Mouse (Mus musculus) B cell, adult (primary cell): Measurements from ENCODE around the gene Jun. TPM values are rescaled to one million over a fixed set of nuclear protein-coding genes. Genes with fewer than 3 reads are reported as not detected.

Experiments
- total RNA-seq: library from RNA; stranded (reverse); gene quantifications from 4 replicates; pipeline ENCODE4 v1.2.4, GENCODE M21; 2023; ENCODE audit not compliant: inconsistent age

Jun gene
- 1,098 to 1,457 TPM (median 1,324 TPM) in 4 replicates for total RNA-seq

DNA sequence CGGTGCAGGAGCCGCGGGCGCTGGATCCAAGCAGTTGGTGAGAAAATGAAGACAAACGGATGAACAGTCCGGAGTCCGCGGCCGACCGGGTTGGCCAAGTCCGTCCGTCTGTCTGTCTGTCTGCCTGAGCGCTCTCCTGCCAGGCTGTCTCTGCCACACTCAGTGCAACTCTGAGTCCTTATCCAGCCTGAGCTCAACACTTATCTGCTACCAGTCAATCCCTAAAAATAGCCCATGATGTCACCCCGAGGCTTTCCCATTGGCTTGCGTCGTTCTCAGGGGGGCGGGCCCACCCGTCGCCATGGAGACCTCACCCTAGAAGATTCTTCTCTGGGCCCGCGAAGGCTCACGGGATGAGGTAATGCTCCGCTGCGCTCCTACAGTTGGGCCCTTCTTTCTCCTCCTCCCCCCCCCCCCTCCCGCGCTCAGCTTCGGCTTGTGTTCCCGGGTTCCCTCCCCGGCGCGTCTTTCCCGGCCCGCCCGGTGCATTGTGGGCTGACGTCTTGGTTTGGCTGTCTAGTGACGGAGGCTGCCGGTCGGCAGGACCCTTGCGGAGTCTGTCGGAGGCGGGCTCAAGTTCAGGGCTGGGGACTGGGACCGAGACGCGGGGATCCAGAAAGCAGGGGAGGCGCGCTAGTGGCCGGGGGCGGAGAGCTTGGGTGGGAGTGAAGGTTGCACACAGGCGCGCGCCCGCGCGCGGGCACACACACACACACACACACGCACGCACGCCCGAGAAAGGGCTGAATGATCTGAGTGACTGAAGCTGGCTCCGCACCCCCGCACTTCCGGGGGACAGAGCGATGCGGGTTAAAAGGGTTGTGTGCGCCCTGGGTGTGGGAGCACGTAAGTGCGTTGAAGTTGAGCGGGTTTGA lies at the start of gene Jun:
TSS of gene Jun (minus strand) at position 198 of the 875 bp plus-strand sequence.

Other genes with a start within 250 kb of the Jun start
- 0.75 to 1.3 TPM (median 0.85 TPM) in 4 replicates for gene Eqtn, start 123.4 kb downstream of the Jun start, total RNA-seq
- gene Mysm1, start 73.1 kb downstream of the Jun start, total RNA-seq = 67.3 to 76.2 TPM (median 71.8 TPM) in 4 replicates